Mouse (Mus musculus) neural tube, embryonic 11.5 days (tissue): ENCODE measurements around the gene Ppp2r1b. TPM values are rescaled to one million over a fixed set of nuclear protein-coding genes. Genes with fewer than 3 reads are reported as not detected.

ENCODE experiments used
- ATAC-seq: fragments of 200-750 bp; cut with Nextera tagmentation; 2 replicates; pipeline ENCODE4 v1.8.0; 2017; ENCODE audit warnings: moderate number of reproducible peaks, mild to moderate bottlenecking, moderate TSS enrichment, moderate library complexity; ENCODE audit not compliant: insufficient read depth, low FRiP score, low TSS enrichment
- DNase-seq: peaks from one replicate; pipeline ENCODE4 v3.0.0-alpha.2; 2015; ENCODE audit warnings: low spot score
- H3K27ac ChIP-seq: fragments of 300-500 bp; sonication (generic); 2 replicates; pipeline ENCODE4 v1.5.1; 2014; ENCODE audit warnings: low read depth, mild to moderate bottlenecking, low read length
- H3K27me3 ChIP-seq: fragments of 300-500 bp; sonication (generic); 2 replicates; pipeline ENCODE4 v1.6.1; 2014; ENCODE audit warnings: mild to moderate bottlenecking, low read length, mixed read lengths; ENCODE audit not compliant: control insufficient read depth, insufficient read depth
- H3K36me3 ChIP-seq: fragments of 300-500 bp; sonication (generic); 2 replicates; pipeline ENCODE4 v1.6.1; 2014; ENCODE audit warnings: mild to moderate bottlenecking, low read length, moderate library complexity, mixed read lengths; ENCODE audit not compliant: control insufficient read depth, insufficient read depth
- H3K4me1 ChIP-seq: fragments of 300-500 bp; sonication (generic); 2 replicates; pipeline ENCODE4 v1.6.1; 2014; ENCODE audit warnings: low read length, mixed read lengths; ENCODE audit not compliant: control insufficient read depth, insufficient read depth
- H3K4me2 ChIP-seq: fragments of 300-500 bp; sonication (generic); 2 replicates; pipeline ENCODE4 v1.6.1; 2014; ENCODE audit warnings: low read depth, mild to moderate bottlenecking, moderate library complexity
- H3K4me3 ChIP-seq: fragments of 300-500 bp; sonication (generic); 2 replicates; pipeline ENCODE4 v1.5.1; 2014; ENCODE audit warnings: low read depth, low read length
- H3K9ac ChIP-seq: fragments of 300-500 bp; sonication (generic); 2 replicates; pipeline ENCODE4 v1.6.1; 2014; ENCODE audit warnings: mild to moderate bottlenecking, low read length
- H3K9me3 ChIP-seq: fragments of 300-500 bp; sonication (generic); 2 replicates; pipeline ENCODE4 v1.6.1; 2016; ENCODE audit warnings: low read length; ENCODE audit not compliant: control insufficient read depth
- WGBS: fragments of 180-500 bp; shearing (Covaris S2); extraction: QIAGEN DNeasy Blood & Tissue Kit; methylation state at CpG from one replicate; pipeline ENCODE4 v1.1.7; 2014; 5-methylcytosine and 5-hydroxymethylcytosine counted together
- polyA plus RNA-seq: library from polyadenylated mRNA; unstranded; fragments of >200 nt; fragmentation: Nextera tagmentation; extraction: Ambion mirVana; gene quantifications from 2 replicates; pipeline ENCODE4 v1.2.1, GENCODE M21; 2014

The Ppp2r1b gene
- polyA plus RNA-seq, 1 experiment from 2014 or later, result 121 TPM

- no peak for DNase-seq
- 89% methylated on average over 8 of the region's 8 CpGs for WGBS
- ATAC-seq, result no peak
- Histone ChIP-seq H3K36me3 (peaks cover 2% of the 10 kb centered on the region; the same call in 1 of the 2 replicates), H3K4me2 (no peak overlapping the region), H3K4me3 (no peak overlapping the region), H3K27me3 (no peaks in the 10 kb centered on the region), H3K4me1 (no peaks in the 10 kb centered on the region), H3K9me3 (no peaks in the 10 kb centered on the region), H3K9ac (no peak overlapping the region), H3K27ac (no peak overlapping the region)
Measured at GRCm38 (mm10) chr9:50884093-50884492, 39.0 kb downstream of the Ppp2r1b start.

- Histone ChIP-seq H3K27ac (no peak overlapping the region), H3K36me3 (no peaks in the 10 kb centered on the region)
- DNase-seq, result no peak
Measured at GRCm38 (mm10) chr9:50884741-50885599, 39.9 kb downstream of the Ppp2r1b start.

GRCm38 (mm10) chr9:50885600-50885987 is 40.5 kb downstream of the Ppp2r1b start:
- no peak overlapping the region for H3K9ac ChIP-seq
- no peaks in the 10 kb centered on the region for H3K9me3 ChIP-seq
- H3K27ac ChIP-seq, result no peak overlapping the region
- no peak overlapping the region for H3K4me3 ChIP-seq
- 43% methylated on average over 1 of the region's 1 CpGs for WGBS
- H3K4me1 ChIP-seq, result no peaks in the 10 kb centered on the region
- DNase-seq (no peak), ATAC-seq (no peak)
- no peaks in the 10 kb centered on the region for H3K36me3 ChIP-seq
- H3K4me2 ChIP-seq, result no peak overlapping the region
- H3K27me3 ChIP-seq, result no peaks in the 10 kb centered on the region

More at GRCm38 (mm10) chr9:50884741-50885599, 39.9 kb downstream of the Ppp2r1b start:
- H3K9me3 ChIP-seq, result no peaks in the 10 kb centered on the region
- no peak overlapping the region for H3K4me3 ChIP-seq
- no peak overlapping the region for H3K9ac ChIP-seq
- no peak overlapping the region for H3K4me2 ChIP-seq
- 80% methylated on average over 10 of the region's 10 CpGs for WGBS
- no peaks in the 10 kb centered on the region for H3K4me1 ChIP-seq
- no peaks in the 10 kb centered on the region for H3K27me3 ChIP-seq
- no peak for ATAC-seq

- Histone ChIP-seq H3K9me3 (no peaks in the 10 kb centered on the region), H3K27ac (no peak overlapping the region), H3K4me1 (no peaks in the 10 kb centered on the region), H3K4me3 (no peak overlapping the region), H3K36me3 (no peaks in the 10 kb centered on the region), H3K27me3 (no peaks in the 10 kb centered on the region), H3K4me2 (no peak overlapping the region), H3K9ac (no peak overlapping the region)
- ATAC-seq, result no peak
- 100% methylated on average over 1 of the region's 1 CpGs for WGBS
- no peak for DNase-seq
Measured at GRCm38 (mm10) chr9:50886870-50887269, 41.8 kb downstream of the Ppp2r1b start.

- no peaks in the 10 kb centered on the region for H3K36me3 ChIP-seq
- no peaks in the 10 kb centered on the region for H3K27me3 ChIP-seq
- DNase-seq (no peak), ATAC-seq (no peak)
- no peak overlapping the region for H3K27ac ChIP-seq
- no peak overlapping the region for H3K4me3 ChIP-seq
- no peak overlapping the region for H3K4me2 ChIP-seq
- 50% methylated on average over 4 of the region's 4 CpGs for WGBS
- H3K9me3 ChIP-seq, result no peaks in the 10 kb centered on the region
- H3K4me1 ChIP-seq, result no peaks in the 10 kb centered on the region
- no peak overlapping the region for H3K9ac ChIP-seq
Measured at GRCm38 (mm10) chr9:50887351-50887750, 42.2 kb downstream of the Ppp2r1b start.

GRCm38 (mm10) chr9:50889211-50889610 is 44.1 kb downstream of the Ppp2r1b start:
- no peak overlapping the region for H3K4me3 ChIP-seq
- DNase-seq (no peak), ATAC-seq (no peak)
- no peaks in the 10 kb centered on the region for H3K4me1 ChIP-seq
- 75% methylated on average over 6 of the region's 6 CpGs for WGBS
- H3K36me3 ChIP-seq, result no peaks in the 10 kb centered on the region
- no peaks in the 10 kb centered on the region for H3K9me3 ChIP-seq
- no peak overlapping the region for H3K4me2 ChIP-seq
- no peak overlapping the region for H3K27ac ChIP-seq
- no peaks in the 10 kb centered on the region for H3K27me3 ChIP-seq
- no peak overlapping the region for H3K9ac ChIP-seq

- H3K27ac ChIP-seq, result no peak overlapping the region
- no peaks in the 10 kb centered on the region for H3K27me3 ChIP-seq
- no peaks in the 10 kb centered on the region for H3K4me1 ChIP-seq
- H3K9me3 ChIP-seq, result no peaks in the 10 kb centered on the region
- H3K9ac ChIP-seq, result no peak overlapping the region
- H3K36me3 ChIP-seq, result no peaks in the 10 kb centered on the region
- no peak overlapping the region for H3K4me3 ChIP-seq
- H3K4me2 ChIP-seq, result no peak overlapping the region
- no peak for DNase-seq
- no peak for ATAC-seq
- 82% methylated on average over 4 of the region's 4 CpGs for WGBS
Measured at GRCm38 (mm10) chr9:50889964-50890363, 44.9 kb downstream of the Ppp2r1b start.

GRCm38 (mm10) chr9:50890494-50891090 is 45.5 kb downstream of the Ppp2r1b start:
- no peak overlapping the region for H3K27ac ChIP-seq
- no peak for DNase-seq
- WGBS, result 89% methylated on average over 3 of the region's 3 CpGs

DNA sequence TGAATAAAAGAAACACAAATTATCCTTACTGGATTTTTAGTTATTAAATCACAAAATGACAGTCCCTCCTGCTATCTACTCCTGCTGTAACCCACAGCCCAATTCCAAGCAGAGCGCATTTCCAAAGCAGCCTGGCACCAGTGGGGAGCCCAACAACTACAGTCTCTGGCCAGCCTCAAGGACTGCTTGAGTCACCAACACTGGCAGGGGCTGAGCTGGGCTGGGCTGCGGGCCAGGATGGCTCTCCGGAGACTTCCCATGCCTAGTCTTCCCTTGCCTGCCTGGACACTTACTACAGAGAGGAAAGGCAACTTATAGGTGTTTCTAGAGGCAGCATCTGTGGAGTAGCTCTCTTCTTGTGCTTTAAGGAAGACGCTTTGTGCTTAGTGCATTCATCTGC is 48.6 kb downstream of the Ppp2r1b start:
- Histone ChIP-seq H3K9me3 (no peaks in the 10 kb centered on the region), H3K4me3 (no peak overlapping the region), H3K4me1 (no peaks in the 10 kb centered on the region), H3K27ac (no peak overlapping the region), H3K36me3 (no peaks in the 10 kb centered on the region), H3K27me3 (no peaks in the 10 kb centered on the region), H3K4me2 (no peak overlapping the region), H3K9ac (no peak overlapping the region)
- WGBS, result 91% methylated on average over 4 of the region's 4 CpGs
- DNase-seq, result no peak
- no peak for ATAC-seq

More at GRCm38 (mm10) chr9:50890494-50891090, 45.5 kb downstream of the Ppp2r1b start:
- Histone ChIP-seq H3K27me3 (no peaks in the 10 kb centered on the region), H3K36me3 (no peaks in the 10 kb centered on the region), H3K4me1 (no peaks in the 10 kb centered on the region), H3K9me3 (no peaks in the 10 kb centered on the region), H3K4me3 (no peak overlapping the region), H3K9ac (no peak overlapping the region), H3K4me2 (no peak overlapping the region)
- no peak for ATAC-seq
